Mouse (Mus musculus) liver, embryonic 12.5 days (tissue): ENCODE measurements around the gene Bhlhe41. TPM values are rescaled to one million over a fixed set of nuclear protein-coding genes. Genes with fewer than 3 reads are reported as not detected.

Source experiments
- polyA plus RNA-seq: library from polyadenylated mRNA; unstranded; fragments of >200 nt; fragmentation: Nextera tagmentation; extraction: Ambion mirVana; gene quantifications from 2 replicates; pipeline ENCODE4 v1.2.1, GENCODE M21; 2016

Bhlhe41 gene
- polyA plus RNA-seq, 1 experiment from 2014 or later = 0.15 TPM

Other genes with a start within 250 kb of the Bhlhe41 start
- not detected in 2 replicates for gene Tuba3b, start 249.8 kb downstream of the Bhlhe41 start, polyA plus RNA-seq
- gene Rassf8, start 118.8 kb downstream of the Bhlhe41 start, polyA plus RNA-seq = 0.94 and 1.2 TPM in 2 replicates
- 1.0 and 1.7 TPM in 2 replicates for gene Sspn, start 66.1 kb upstream of the Bhlhe41 start, polyA plus RNA-seq